Mouse (Mus musculus) adrenal gland, postnatal 14 days (tissue): Measurements from ENCODE around the gene Tsc22d3. TPM values are rescaled to one million over a fixed set of nuclear protein-coding genes. Genes with fewer than 3 reads are reported as not detected.
A peak's percentile ranks its signal among the peaks of the same experiment; 100 is the strongest.
"Not testable (repeated sequence)": the region's sequence is repeated elsewhere in the genome, so short reads cannot be mapped to it uniquely, and the experiment has no call there.

Experiments used
- DNase-seq: peaks from one replicate; pipeline ENCODE4 v3.0.0; 2021; ENCODE audit warnings: mixed read lengths
- total RNA-seq: library from RNA; stranded (reverse); gene quantifications from 2 replicates; pipeline ENCODE4 v1.2.3, GENCODE M21; 2021

Tsc22d3 gene
- total RNA-seq, 1 experiment from 2014 or later, result 126 TPM

DNA sequence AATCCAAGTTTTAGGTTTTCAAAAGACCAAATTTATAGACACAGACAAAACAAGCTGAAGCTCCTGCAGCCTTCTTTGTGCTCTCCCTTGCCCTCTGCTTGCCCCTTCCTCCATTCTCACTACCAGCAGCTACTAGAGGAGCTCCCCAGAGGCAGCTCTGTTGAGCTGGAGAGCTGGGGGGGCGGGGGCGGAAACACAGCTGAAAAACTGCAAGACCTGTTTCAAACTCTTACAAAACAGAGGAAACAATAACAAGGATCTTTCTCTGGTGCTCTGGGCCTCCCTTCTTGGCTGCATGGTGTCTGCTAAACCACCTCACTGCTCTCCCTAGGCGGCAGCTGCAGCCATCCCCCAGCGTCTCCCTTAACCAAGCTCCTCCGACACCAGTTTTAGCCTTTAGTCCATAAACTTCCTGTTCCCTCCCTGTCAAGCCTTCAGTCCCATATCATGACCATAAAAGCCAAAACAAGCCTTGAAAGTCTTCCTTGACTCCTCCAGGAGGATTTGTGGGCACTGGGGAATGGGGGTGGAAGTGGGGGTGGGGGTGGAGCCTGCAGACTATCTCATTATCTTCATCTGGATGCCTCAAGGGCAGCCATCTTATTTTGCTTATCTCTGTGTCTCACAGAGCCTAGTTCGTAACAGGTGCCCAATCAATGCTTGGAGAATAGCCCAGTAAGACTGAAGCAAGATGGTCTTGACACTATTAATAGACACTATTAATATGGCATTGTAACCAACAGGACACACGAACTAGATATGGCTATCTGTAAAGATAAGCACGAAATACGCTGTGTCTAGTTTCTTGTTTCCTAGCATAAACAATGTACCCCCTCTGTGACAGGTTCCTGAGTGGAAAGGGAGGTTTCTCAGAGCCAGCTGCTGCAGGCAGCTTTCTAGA is 98.8 kb downstream of the Tsc22d3 start:
- no peak for DNase-seq

GRCm38 (mm10) chrX:140500306-140500705 is 100.2 kb downstream of the Tsc22d3 start:
- DNase-seq, result no peak

GRCm38 (mm10) chrX:140498431-140498830 is 102.0 kb downstream of the Tsc22d3 start:
- not testable (repeated sequence) for DNase-seq

- DNase-seq, result no peak
Measured at GRCm38 (mm10) chrX:140494170-140494569, 106.3 kb downstream of the Tsc22d3 start.

DNA sequence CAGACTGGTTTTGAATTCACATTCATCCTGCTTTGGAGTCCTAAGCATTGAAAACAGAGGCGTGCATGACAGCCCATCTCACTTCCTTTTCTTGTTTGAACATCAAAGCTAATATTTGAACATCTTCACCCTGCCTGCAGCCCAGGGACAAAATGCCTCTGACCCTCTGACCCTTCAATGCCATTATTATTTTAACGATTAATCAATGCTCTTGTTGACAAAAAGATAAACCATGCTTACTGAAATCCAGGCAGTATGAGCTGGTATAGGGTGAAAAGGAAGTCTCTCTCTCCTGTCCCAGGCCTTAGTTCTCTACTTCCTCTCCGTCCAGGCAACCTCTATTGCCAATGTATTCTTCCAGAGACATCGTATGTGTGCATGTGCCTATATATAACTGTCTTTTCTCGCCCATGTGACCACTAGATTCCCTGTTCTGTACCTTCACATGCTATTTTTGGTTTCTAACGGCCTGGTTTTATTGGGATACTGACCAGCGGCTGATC is 106.9 kb downstream of the Tsc22d3 start:
- no peak for DNase-seq

DNA sequence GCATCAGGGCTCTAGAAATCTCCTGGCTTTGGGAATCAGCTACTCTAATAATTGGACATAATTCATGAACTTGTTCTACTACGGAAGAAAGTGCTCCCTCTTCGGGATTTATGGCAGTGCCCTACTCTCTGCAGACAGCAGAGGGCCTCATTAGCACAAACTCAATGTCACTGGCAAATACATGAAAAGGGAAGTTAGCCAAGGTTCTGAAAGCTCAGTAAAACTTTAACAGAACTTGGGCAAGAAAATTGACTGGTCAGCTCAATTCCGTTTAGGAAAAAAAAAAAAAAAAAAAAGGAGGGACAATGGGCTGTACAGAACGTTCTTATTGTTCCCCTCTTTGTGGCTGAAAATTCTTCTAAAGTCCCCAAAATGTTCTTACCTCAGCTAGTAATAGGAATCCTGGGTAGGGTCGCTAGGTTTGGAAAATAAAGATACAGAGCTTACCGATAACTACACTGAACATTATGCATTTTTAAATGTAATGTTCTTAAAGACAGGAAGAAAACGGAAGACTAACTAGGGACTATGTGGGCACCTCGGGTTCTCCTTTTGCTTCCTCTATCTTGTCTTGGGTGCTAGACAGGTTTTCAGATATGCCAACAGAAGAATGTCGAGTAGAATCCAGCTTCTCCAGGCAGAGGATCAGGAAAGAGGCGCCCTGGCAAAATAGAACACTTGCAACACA is 108.4 kb downstream of the Tsc22d3 start:
- peak; percentile 50 for DNase-seq

GRCm38 (mm10) chrX:140490203-140490602 is 110.3 kb downstream of the Tsc22d3 start:
- no peak for DNase-seq

Other genes starting within 250 kb of the Tsc22d3 start
- gene Prps1, start 144.0 kb downstream of the Tsc22d3 start, total RNA-seq, result 18.7 and 19.7 TPM in 2 replicates
- gene Mid2, start 63.9 kb upstream of the Tsc22d3 start, total RNA-seq, result 20.7 and 29.2 TPM in 2 replicates
- not detected in 2 replicates for gene Tex13b, start 212.8 kb upstream of the Tsc22d3 start, total RNA-seq